Mouse (Mus musculus): ENCODE data around the gene Fgf8.

The Fgf8 gene

DNA sequence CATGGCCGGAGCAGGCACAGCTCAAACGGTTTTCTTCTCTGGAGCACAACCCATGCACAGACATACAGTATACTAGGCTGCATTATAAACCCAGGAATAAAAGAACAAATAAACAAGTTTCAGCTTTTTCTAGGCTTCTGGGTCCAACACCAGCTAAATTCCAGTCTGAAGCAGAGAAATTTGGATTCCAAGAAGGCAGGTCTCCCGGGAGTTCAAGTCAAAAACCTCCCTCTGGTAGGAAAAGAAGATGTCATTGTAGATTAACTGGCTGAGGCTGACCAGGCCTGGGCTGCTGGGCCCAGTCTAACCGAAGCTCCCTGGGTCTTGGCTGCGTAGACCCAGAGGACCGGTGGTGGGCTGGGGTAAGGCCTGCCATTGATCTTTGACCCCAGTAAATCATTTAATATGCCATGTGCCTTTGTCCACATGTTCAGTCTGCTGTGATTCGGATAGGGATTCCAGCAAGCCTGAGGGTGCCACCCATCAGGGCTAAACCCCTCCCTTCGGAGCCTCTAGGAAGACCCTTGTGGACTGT lies 51.6 kb downstream of the Fgf8 start:
- in situ Hi-C loops (cut with MboI; ENCODE audit: low pct_unique_long_range_greater_than_20kb in 1 of 2, low sequenced_read_pairs in 2 of 2, unreplicated experiment in 1 of 2) = no loop called here

DNA sequence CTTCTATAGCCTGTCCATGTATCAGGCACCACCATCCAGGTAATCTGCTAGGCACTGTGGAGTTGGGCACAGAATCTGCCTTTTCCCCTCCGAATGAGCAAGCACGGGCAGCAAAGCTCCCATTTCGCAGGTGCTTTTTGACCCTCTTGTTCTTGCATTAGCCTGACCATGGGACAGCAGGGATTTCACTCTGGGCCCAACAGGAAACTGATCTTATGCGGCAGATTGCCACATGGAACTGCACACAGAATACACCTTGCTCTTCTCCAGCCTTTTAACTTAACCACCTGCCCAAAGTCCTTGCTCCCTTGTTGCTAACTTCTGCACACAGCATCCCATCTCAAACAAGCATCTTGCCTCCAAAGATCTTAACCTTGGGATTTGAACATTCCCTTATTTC lies 55.7 kb downstream of the Fgf8 start:
- in situ Hi-C loops (cut with MboI; ENCODE audit: low pct_unique_long_range_greater_than_20kb in 1 of 2, low sequenced_read_pairs in 2 of 2, unreplicated experiment in 1 of 2) = no loop called here
